Mouse (Mus musculus) cortical plate, adult 2 months (tissue): Measurements from ENCODE around the gene Adam11.

Experiments used
- CTCF ChIP-seq: fragments of 200-500 bp; IDR thresholded peaks from 2 replicates; pipeline ENCODE4 v1.5.1; 2011; ENCODE audit warnings: mild to moderate bottlenecking, control low read depth, low read length; ENCODE audit not compliant: insufficient read depth; ENCODE audit errors: extremely low read depth
- POLR2A ChIP-seq: fragments of 200-500 bp; IDR thresholded peaks from 2 replicates; pipeline ENCODE4 v1.6.1; 2011; ENCODE audit warnings: mild to moderate bottlenecking, low read length, control low read depth; ENCODE audit not compliant: insufficient read depth; ENCODE audit errors: extremely low read depth

DNA sequence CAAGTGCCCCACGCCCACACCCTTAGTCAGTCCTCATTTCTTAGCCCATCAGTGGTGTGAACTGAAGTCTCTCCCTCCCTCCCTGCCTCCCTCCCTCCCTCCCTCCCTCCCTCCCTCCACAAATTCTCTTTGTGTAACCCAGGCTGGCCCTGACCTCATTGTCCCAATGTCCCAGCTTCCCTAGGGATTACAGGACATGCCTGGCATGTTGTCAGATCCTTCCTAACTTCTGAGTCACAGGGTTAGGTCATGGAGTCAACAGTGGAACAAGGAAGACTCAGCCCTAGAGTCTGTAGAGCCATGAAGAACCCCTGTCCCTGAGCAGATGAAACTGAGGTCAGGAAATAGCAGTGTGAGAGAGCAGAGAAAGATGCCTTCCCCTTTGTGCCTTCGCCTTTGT is 11.5 kb upstream of the Adam11 start:
- no peak for TF ChIP-seq POLR2A
- no peak for TF ChIP-seq CTCF
